Mouse (Mus musculus) liver, embryonic 14.5 days (tissue): ENCODE data around the gene Lrch3. TPM values are rescaled to one million over a fixed set of nuclear protein-coding genes. Genes with fewer than 3 reads are reported as not detected.

ENCODE experiments used
- ATAC-seq: fragments of 200-750 bp; cut with Nextera tagmentation; 2 replicates; pipeline ENCODE4 v1.8.0; 2017; ENCODE audit warnings: moderate number of reproducible peaks, mild to moderate bottlenecking, moderate library complexity; ENCODE audit not compliant: insufficient read depth
- DNase-seq, 3 experiments: peaks; one replicate each; pipeline ENCODE4 v3.0.0-alpha.2; 2012 to 2013; ENCODE audit warnings: low read depth in 3 of 3, low spot score in 3 of 3
- H3K27ac ChIP-seq: fragments of 300-500 bp; sonication (generic); 2 replicates; pipeline ENCODE4 v1.5.1; 2014; ENCODE audit warnings: moderate library complexity, mild to moderate bottlenecking, control low read depth, inconsistent platforms
- H3K27me3 ChIP-seq: fragments of 300-500 bp; sonication (generic); 2 replicates; pipeline ENCODE4 v1.6.1; 2014; ENCODE audit warnings: mild to moderate bottlenecking, low read length, moderate library complexity; ENCODE audit not compliant: control insufficient read depth, insufficient read depth
- H3K36me3 ChIP-seq: fragments of 300-500 bp; sonication (generic); replicated peaks from 2 replicates; pipeline ENCODE4 v1.6.1; 2014; ENCODE audit warnings: low read depth; ENCODE audit not compliant: control insufficient read depth, insufficient read depth
- H3K4me1 ChIP-seq, 2 experiments: fragments of 200-500 bp in 1 of 2; fragments of 300-500 bp in 1 of 2; sonication (generic) in 1 of 2; replicated peaks; 2 replicates each; pipeline ENCODE4 v1.6.1; 2012 to 2014; ENCODE audit warnings: antibody characterized with exemption in 1 of 2, inconsistent platforms in 1 of 2, low read length in 1 of 2; ENCODE audit not compliant: control insufficient read depth in 2 of 2, insufficient read depth in 2 of 2
- H3K4me2 ChIP-seq: fragments of 300-500 bp; sonication (generic); 2 replicates; pipeline ENCODE4 v1.6.1; 2014; ENCODE audit warnings: low read depth, mild to moderate bottlenecking, control low read depth, moderate library complexity
- H3K4me3 ChIP-seq, 2 experiments: fragments of 200-500 bp in 1 of 2; fragments of 300-500 bp in 1 of 2; sonication (generic) in 1 of 2; 2 replicates each; pipeline ENCODE4 v1.5.1; 2012 to 2014; ENCODE audit warnings: low read depth in 2 of 2, low read length in 2 of 2, mild to moderate bottlenecking in 2 of 2, control low read depth in 1 of 2, inconsistent platforms in 1 of 2, moderate library complexity in 1 of 2; ENCODE audit not compliant: insufficient read depth in 1 of 2
- H3K9ac ChIP-seq: fragments of 300-500 bp; sonication (generic); replicated peaks from 2 replicates; pipeline ENCODE4 v1.6.1; 2014; ENCODE audit warnings: mild to moderate bottlenecking, control low read depth, moderate library complexity
- H3K9me3 ChIP-seq: fragments of 300-500 bp; sonication (generic); 2 replicates; pipeline ENCODE4 v1.6.1; 2016; ENCODE audit warnings: low read length, mixed read lengths; ENCODE audit not compliant: control insufficient read depth
- CTCF ChIP-seq: IDR thresholded peaks from 2 replicates; pipeline ENCODE4 v1.5.1; 2016; ENCODE audit warnings: antibody characterized with exemption, low read depth, control low read depth
- EP300 ChIP-seq: IDR thresholded peaks from 2 replicates; pipeline ENCODE4 v1.6.1; 2016; ENCODE audit warnings: antibody characterized with exemption, low read depth
- WGBS: fragments of 180-500 bp; shearing (Covaris S2); extraction: QIAGEN DNeasy Blood & Tissue Kit; methylation state at CpG from one replicate; pipeline ENCODE4 v1.1.7; 2014; ENCODE audit not compliant: insufficient replicate concordance; 5-methylcytosine and 5-hydroxymethylcytosine counted together
- polyA plus RNA-seq, 2 experiments: library from polyadenylated mRNA; depleted of rRNA in 1 of 2; stranded (reverse) in 1 of 2; unstranded in 1 of 2; fragments of >200 nt; fragmentation: Nextera tagmentation in 1 of 2; extraction: Ambion mirVana in 1 of 2; gene quantifications; 2 replicates each; pipeline versions ENCODE4 v1.2.1 to v1.2.3; 2012 to 2014

Gene Lrch3
- polyA plus RNA-seq, 2 experiments: 3.9 to 6.3 TPM

DNA sequence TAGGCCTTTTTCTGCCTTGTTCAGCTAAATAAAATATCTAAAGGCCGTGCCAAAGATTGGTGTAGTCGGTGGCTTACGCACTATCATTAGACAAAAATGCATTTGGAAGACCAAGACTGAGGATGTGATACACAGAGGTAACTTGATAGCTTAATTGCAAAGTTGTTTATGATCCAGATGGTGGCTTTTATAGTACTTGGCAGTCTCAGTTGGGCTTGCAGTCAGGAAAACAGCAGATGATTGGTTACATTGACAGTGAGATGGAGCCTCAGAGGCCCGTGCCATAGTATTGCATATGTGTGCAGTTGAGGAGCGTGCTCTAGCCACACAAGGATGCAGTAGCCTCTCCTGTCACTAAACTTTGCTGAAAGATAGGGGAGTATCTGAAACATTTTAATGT, 28.8 kb downstream of the Lrch3 start:
- TF ChIP-seq CTCF: no peak
- no peak for TF ChIP-seq EP300
- Histone ChIP-seq H3K4me2 (no peak overlapping the region), H3K9ac (no peak overlapping the region), H3K9me3 (no peaks in the 10 kb centered on the region), H3K27ac (no peak overlapping the region), H3K36me3 (no peaks in the 10 kb centered on the region), H3K4me1 (no peaks in the 10 kb centered on the region), H3K27me3 (no peaks in the 10 kb centered on the region), H3K4me3 (no peak overlapping the region)
- no peak for ATAC-seq
- WGBS: 84% methylated on average over 5 of the region's 5 CpGs
- no peak for DNase-seq

DNA sequence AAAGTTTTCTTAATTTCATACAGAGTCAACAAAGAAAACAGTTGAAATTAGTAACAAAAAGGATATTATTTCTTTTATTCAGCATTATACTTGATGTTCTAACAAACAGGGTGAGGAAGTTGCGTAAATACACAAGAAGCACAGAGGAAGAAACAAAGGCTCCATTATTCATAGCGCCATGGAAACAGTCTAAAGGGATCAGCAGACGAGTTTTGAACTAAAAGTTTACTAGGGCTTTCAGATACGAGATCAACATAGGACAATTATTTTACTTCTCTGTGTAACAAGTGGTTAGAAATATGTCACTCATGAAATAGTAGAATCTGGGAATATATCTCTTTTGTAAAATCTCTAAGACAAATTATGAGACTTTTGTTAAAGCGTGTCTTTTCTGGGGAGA, 31.5 kb downstream of the Lrch3 start:
- H3K36me3 ChIP-seq: no peaks in the 10 kb centered on the region
- no peak overlapping the region for H3K9ac ChIP-seq
- H3K27ac ChIP-seq: no peak overlapping the region
- TF ChIP-seq CTCF (no peak), EP300 (no peak)
- 82% methylated on average over 5 of the region's 5 CpGs for WGBS
- no peak for ATAC-seq
- no peaks in the 10 kb centered on the region for H3K9me3 ChIP-seq
- no peak overlapping the region for H3K4me2 ChIP-seq
- H3K27me3 ChIP-seq: no peaks in the 10 kb centered on the region
- H3K4me1 ChIP-seq: no peaks in the 10 kb centered on the region
- DNase-seq: no peak
- H3K4me3 ChIP-seq: no peak overlapping the region

- no peak overlapping the region for H3K9ac ChIP-seq
- no peaks in the 10 kb centered on the region for H3K4me1 ChIP-seq
- no peak overlapping the region for H3K4me2 ChIP-seq
- no peaks in the 10 kb centered on the region; the same call in 1 of the 2 replicates for H3K36me3 ChIP-seq
- H3K9me3 ChIP-seq: no peaks in the 10 kb centered on the region
- no peaks in the 10 kb centered on the region for H3K27me3 ChIP-seq
- H3K27ac ChIP-seq: no peak overlapping the region
- no peak for TF ChIP-seq CTCF
- no peak for TF ChIP-seq EP300
- DNase-seq (no peak), ATAC-seq (no peak)
- no peak overlapping the region for H3K4me3 ChIP-seq
- WGBS: 89% methylated on average over 8 of the region's 8 CpGs
These were observed 34.1 kb downstream of the Lrch3 start for GRCm38 (mm10) chr16:32948016-32948415.

DNA sequence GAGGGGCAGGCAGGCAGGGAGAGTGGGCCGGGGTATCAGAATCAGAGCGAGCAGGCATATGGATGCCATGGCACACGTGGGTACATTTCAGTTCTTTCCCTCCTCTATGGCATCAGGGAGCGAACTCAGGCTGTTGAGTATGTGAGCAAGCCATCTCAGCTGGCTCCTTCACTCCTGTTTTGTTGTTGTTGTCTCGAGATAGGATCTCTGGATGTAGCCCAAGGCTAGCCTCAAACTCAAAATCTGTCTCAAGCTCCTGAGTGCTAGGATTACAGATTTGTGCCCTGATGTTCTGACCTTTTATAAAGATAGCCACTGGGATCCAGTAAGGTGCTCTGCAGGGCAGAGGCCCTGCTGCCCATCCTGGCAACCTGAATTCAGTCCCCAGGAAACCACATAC, 34.8 kb downstream of the Lrch3 start:
- H3K4me3 ChIP-seq: no peak overlapping the region
- no peaks in the 10 kb centered on the region for H3K4me1 ChIP-seq
- H3K27ac ChIP-seq: no peak overlapping the region
- ATAC-seq: no peak
- H3K36me3 ChIP-seq: no peaks in the 10 kb centered on the region; the same call in 1 of the 2 replicates
- H3K27me3 ChIP-seq: no peaks in the 10 kb centered on the region
- H3K4me2 ChIP-seq: no peak overlapping the region
- H3K9ac ChIP-seq: no peak overlapping the region
- TF ChIP-seq EP300 (no peak), CTCF (no peak)
- WGBS: 77% methylated on average over 5 of the region's 5 CpGs
- no peaks in the 10 kb centered on the region for H3K9me3 ChIP-seq
- no peak for DNase-seq

DNA sequence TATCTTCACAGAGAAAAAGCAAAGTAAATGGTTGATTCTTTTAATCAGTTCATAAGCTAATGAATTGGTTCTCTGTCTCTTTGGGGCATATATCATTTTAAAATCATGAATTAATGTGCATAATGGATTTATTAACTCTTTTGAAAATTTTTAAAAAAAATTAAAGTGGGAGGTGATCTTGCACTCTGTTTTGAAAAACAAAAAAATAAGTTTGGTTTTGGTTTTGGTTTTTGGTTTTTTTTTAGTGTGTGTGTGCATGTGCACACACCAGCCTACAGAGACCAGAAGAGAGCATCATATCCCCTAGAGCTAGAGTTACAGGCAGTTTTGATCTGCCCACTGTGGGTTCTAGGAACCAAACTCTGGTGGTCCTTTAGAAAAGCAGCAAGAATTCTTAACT, 35.4 kb downstream of the Lrch3 start:
- no peak overlapping the region for H3K9ac ChIP-seq
- H3K4me1 ChIP-seq: no peaks in the 10 kb centered on the region
- H3K27ac ChIP-seq: no peak overlapping the region
- ATAC-seq (no peak), DNase-seq (no peak)
- H3K4me2 ChIP-seq: no peak overlapping the region
- TF ChIP-seq EP300 (no peak), CTCF (no peak)
- H3K4me3 ChIP-seq: no peak overlapping the region
- no peaks in the 10 kb centered on the region for H3K27me3 ChIP-seq
- H3K36me3 ChIP-seq: no peaks in the 10 kb centered on the region; the same call in 1 of the 2 replicates
- no peaks in the 10 kb centered on the region for H3K9me3 ChIP-seq
